Mouse (Mus musculus) heart, adult 2 months (tissue): ENCODE results near the gene Pparg. TPM values are rescaled to one million over a fixed set of nuclear protein-coding genes. Genes with fewer than 3 reads are reported as not detected.

Experiments
- DNase-seq, 2 experiments: peaks; one replicate each; pipeline ENCODE4 v3.0.0; 2021
- H3K27ac ChIP-seq: fragments of 200-600 bp; 2 replicates; pipeline ENCODE4 v1.8.1; 2022
- H3K27me3 ChIP-seq: fragments of 200-500 bp; 2 replicates; pipeline ENCODE4 v1.6.1; 2012; ENCODE audit warnings: mild to moderate bottlenecking, low read length, inconsistent platforms, mixed read lengths; ENCODE audit not compliant: control insufficient read depth, insufficient read depth
- H3K36me3 ChIP-seq: fragments of 200-500 bp; 2 replicates; pipeline ENCODE4 v1.6.1; 2012; ENCODE audit warnings: low read length, inconsistent platforms; ENCODE audit not compliant: control insufficient read depth, insufficient read depth
- H3K4me1 ChIP-seq: fragments of 200-500 bp; 2 replicates; pipeline ENCODE4 v1.6.1; 2011; ENCODE audit warnings: low read length; ENCODE audit not compliant: control insufficient read depth, insufficient read depth
- H3K4me3 ChIP-seq: fragments of 200-600 bp; 2 replicates; pipeline ENCODE4 v1.8.1; 2022
- H3K79me2 ChIP-seq: fragments of 200-500 bp; replicated peaks from 2 replicates; pipeline ENCODE4 v1.6.1; 2012; ENCODE audit warnings: mild to moderate bottlenecking, inconsistent platforms, low read length, moderate library complexity, mixed read lengths; ENCODE audit not compliant: control insufficient read depth, insufficient read depth
- H3K9ac ChIP-seq: fragments of 200-500 bp; 2 replicates; pipeline ENCODE4 v1.6.1; 2012; ENCODE audit warnings: low read depth, mild to moderate bottlenecking, control low read depth, inconsistent platforms, low read length, mixed read lengths
- CTCF ChIP-seq: fragments of 200-600 bp; IDR thresholded peaks from 2 replicates; pipeline ENCODE4 v1.8.1; 2022; ENCODE audit warnings: antibody characterized with exemption, mild to moderate bottlenecking, moderate library complexity
- EP300 ChIP-seq: fragments of 200-500 bp; IDR thresholded peaks from 2 replicates; pipeline ENCODE4 v1.6.1; 2011; ENCODE audit warnings: low read depth, low read length, control low read depth; ENCODE audit not compliant: insufficient read depth
- POLR2A ChIP-seq: fragments of 200-500 bp; IDR thresholded peaks from 2 replicates; pipeline ENCODE4 v1.6.1; 2011; ENCODE audit warnings: mild to moderate bottlenecking, low read depth, low read length, control low read depth; ENCODE audit not compliant: insufficient read depth
- WGBS: fragments of 180-500 bp; shearing (Covaris S2); methylation state at CpG from one replicate; pipeline ENCODE4 v1.1.7; 2018; 5-methylcytosine and 5-hydroxymethylcytosine counted together
- intact Hi-C: fragments of 180-260 bp; cut with DNase I; formaldehyde crosslinking; loops from one replicate; pipeline ENCODE4 v1.15.1; 2025
- polyA plus RNA-seq: library from polyadenylated mRNA; depleted of rRNA; stranded (reverse); fragments of >200 nt; gene quantifications from 2 replicates; pipeline ENCODE4 v1.2.3, GENCODE M21; 2012
- total RNA-seq, 2 experiments: library from RNA; stranded (reverse); gene quantifications; 2 replicates each; pipeline ENCODE4 v1.2.3; 2021

Pparg gene
- total and polyA plus RNA-seq, 3 experiments = 11.6 to 15.7 (median 11.7) TPM

DNA sequence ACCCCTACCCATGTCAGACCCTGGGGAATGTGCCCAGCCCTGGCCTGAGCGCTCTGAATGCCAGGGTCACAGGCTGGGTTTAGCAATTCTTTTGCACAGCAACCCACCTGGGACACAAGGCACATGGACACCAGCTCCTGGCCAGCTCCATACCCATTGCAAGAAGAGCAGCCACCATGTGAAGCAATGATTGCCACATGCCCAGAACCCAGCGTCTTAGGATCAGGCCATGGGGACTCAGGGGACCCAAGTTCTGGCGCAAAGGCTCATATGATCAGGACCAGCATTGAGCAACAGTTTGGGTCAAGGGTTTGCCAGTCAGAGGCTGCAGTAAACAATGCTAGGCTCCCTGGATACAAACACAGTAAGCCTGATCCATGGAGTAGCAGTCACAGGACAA lies 150.7 kb downstream of the Pparg start:
- Histone ChIP-seq H3K27me3 (no peaks in the 10 kb centered on the region), H3K4me3 (no peak overlapping the region), H3K4me1 (no peaks in the 10 kb centered on the region), H3K36me3 (no peaks in the 10 kb centered on the region), H3K9ac (no peak overlapping the region), H3K27ac (no peak overlapping the region), H3K79me2 (no peaks in the 10 kb centered on the region)
- WGBS = 94% methylated on average over 3 of the region's 3 CpGs
- no peak for DNase-seq
- intact Hi-C loops = no loop called here
- TF ChIP-seq CTCF (no peak), POLR2A (no peak), EP300 (no peak)

DNA sequence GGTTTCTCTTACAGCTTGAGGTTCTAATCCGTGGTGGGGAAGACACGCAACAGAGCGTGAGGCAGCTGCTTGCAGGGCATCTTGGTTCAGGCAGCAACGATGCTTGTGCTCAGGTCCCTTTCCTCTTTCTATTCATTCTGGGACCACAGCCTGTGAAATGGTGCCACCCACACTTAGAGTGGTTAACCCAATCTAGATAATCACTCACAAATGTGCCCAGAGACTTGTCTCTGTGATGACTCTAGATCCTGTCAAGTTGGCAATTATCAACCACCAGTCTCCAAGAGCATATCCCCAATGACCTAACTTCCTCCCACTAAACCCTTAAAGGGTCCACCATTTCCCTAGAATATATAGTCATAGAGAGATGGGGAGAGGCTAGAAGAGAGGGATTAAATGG lies 152.5 kb downstream of the Pparg start:
- H3K27ac ChIP-seq = no peak overlapping the region
- H3K79me2 ChIP-seq = no peaks in the 10 kb centered on the region
- H3K4me1 ChIP-seq = no peaks in the 10 kb centered on the region
- TF ChIP-seq EP300 (no peak), CTCF (no peak), POLR2A (no peak)
- intact Hi-C loops = no loop called here
- no peaks in the 10 kb centered on the region for H3K27me3 ChIP-seq
- H3K9ac ChIP-seq = no peak overlapping the region
- WGBS = 92% methylated on average over 4 of the region's 4 CpGs
- H3K36me3 ChIP-seq = no peaks in the 10 kb centered on the region
- no peak overlapping the region for H3K4me3 ChIP-seq
- no peak for DNase-seq

DNA sequence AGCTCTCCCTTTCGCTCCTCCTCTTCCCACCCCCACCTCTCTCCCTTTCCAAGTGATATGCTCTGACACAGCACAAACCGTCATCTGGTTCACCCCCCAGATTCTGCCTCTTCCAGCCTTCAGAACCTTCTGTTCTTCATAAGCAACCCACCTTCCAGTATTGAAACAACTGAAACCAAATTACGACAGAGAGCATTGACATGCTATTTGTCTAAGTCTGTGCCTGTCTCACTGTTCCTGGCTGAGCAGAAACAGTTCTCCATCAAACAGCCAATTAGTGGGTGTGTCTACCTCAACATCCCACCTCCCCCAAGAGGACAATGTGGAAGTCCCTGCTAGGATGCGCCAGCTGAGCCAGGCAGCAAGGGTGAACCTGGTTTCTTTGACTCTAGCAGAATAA lies 157.2 kb downstream of the Pparg start:
- Histone ChIP-seq H3K4me3 (no peak overlapping the region), H3K36me3 (no peaks in the 10 kb centered on the region), H3K4me1 (peaks cover 6% of the 10 kb centered on the region), H3K79me2 (no peaks in the 10 kb centered on the region), H3K27ac (no peak overlapping the region), H3K27me3 (no peaks in the 10 kb centered on the region), H3K9ac (no peak overlapping the region)
- intact Hi-C loops = no loop called here
- 75% methylated on average over 4 of the region's 4 CpGs for WGBS
- DNase-seq = no peak
- no peak for TF ChIP-seq EP300

DNA sequence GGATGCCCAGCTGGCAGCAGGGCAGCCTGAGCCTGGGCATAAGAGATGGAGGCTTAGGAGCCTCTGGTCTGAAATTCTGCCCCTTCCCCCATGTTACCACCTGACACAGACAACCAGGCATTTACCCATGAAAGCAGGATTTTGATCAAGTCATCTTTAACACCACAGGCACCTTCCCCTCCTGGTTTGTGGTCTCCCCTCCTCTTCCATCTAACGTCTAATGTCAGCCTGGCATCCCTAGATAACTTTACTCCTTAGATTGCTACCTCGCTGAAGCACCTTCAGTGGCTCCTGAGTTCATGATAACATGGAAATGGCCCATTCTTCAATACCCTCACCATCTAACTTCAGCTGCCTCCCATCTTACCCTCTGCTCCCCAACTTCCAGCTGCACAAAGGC lies 157.6 kb downstream of the Pparg start:
- no peak for DNase-seq
- Histone ChIP-seq H3K4me1 (peaks cover 8% of the 10 kb centered on the region), H3K9ac (no peak overlapping the region), H3K4me3 (no peak overlapping the region), H3K79me2 (no peaks in the 10 kb centered on the region), H3K36me3 (no peaks in the 10 kb centered on the region), H3K27me3 (no peaks in the 10 kb centered on the region), H3K27ac (no peak overlapping the region)
- intact Hi-C loops = no loop called here
- WGBS = 89% methylated on average over 2 of the region's 2 CpGs
- TF ChIP-seq POLR2A = no peak
- TF ChIP-seq CTCF = no peak
- TF ChIP-seq EP300 = no peak

DNA sequence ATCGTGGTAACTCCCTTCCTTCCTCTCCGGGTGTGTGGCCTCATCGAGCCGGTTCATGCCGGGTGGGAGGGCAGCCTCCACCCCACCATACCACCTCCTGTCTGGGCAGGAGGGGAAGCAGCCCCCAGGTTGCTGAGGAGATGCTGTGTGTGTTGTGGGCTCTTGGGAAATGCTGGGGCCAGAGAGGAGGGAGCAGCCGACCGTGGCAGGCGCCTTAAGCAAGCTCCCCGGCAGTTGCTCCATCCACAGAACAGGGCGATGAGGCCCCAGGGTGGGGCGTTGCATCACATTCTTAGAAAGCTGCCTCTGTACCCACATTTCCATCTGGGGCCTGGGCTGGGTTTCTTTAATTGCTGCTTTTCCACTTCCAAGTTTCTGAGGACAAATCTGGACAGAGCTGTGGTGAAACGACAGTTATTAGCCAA lies 158.5 kb downstream of the Pparg start:
- H3K36me3 ChIP-seq = no peaks in the 10 kb centered on the region
- WGBS = 43% methylated on average over 12 of the region's 12 CpGs
- TF ChIP-seq CTCF (no peak), EP300 (no peak), POLR2A (no peak)
- H3K27ac ChIP-seq = no peak overlapping the region
- H3K79me2 ChIP-seq = no peaks in the 10 kb centered on the region
- no peak overlapping the region for H3K4me3 ChIP-seq
- DNase-seq = peak in 1 of 2 experiments; percentile 48
- no peaks in the 10 kb centered on the region for H3K27me3 ChIP-seq
- intact Hi-C loops = no loop called here
- H3K9ac ChIP-seq = no peak overlapping the region
- H3K4me1 ChIP-seq = peaks cover 14% of the 10 kb centered on the region

DNA sequence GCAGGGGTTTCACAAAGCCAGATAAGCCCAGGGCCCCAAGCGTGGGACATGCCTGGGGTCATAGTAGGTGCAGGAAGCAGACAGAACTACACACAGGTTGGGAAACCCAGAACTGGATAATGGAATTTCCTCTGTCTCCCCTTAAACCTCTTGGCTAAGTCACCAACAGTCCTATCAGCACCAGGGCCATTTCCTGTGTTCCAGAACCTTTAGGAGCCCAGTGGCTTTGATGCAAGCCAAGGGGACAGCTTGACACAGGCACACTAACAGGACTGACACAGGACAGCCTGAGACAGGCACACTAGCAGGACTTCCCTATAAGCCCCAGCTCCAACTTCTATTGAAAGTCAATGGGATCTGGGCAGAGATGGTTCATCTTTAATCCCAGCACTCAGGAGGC lies 161.2 kb downstream of the Pparg start:
- H3K27ac ChIP-seq = peak overlapping the region; percentile 65

More for the DNA sequence above, 161.2 kb downstream of the Pparg start:
- no peak overlapping the region for H3K4me3 ChIP-seq
- H3K79me2 ChIP-seq = no peaks in the 10 kb centered on the region
- intact Hi-C loops = loop anchor here (5.0 kb wide), 2 partner anchors 90 to 255 kb away; no protein-coding TSS in a partner anchor
- peaks cover 14% of the 10 kb centered on the region for H3K4me1 ChIP-seq
- no peaks in the 10 kb centered on the region for H3K36me3 ChIP-seq
- TF ChIP-seq EP300 (no peak), POLR2A (no peak), CTCF (no peak)
- no peak for DNase-seq
- no peak overlapping the region for H3K9ac ChIP-seq
- 46% methylated on average over 1 of the region's 1 CpGs for WGBS
- H3K27me3 ChIP-seq = no peaks in the 10 kb centered on the region
